Mouse (Mus musculus) forebrain, embryonic 15.5 days (tissue): ENCODE measurements around the gene Hes1. TPM values are rescaled to one million over a fixed set of nuclear protein-coding genes. Genes with fewer than 3 reads are reported as not detected.
A peak's percentile ranks its signal among the peaks of the same experiment; 100 is the strongest.

Source experiments
- ATAC-seq: fragments of 200-750 bp; cut with Nextera tagmentation; replicated peaks from 2 replicates; pipeline ENCODE4 v1.8.0; 2017; ENCODE audit warnings: mild to moderate bottlenecking, moderate TSS enrichment, moderate library complexity
- H3K27ac ChIP-seq: fragments of 300-500 bp; sonication (generic); replicated peaks from 2 replicates; pipeline ENCODE4 v1.5.1; 2015; ENCODE audit warnings: mild to moderate bottlenecking, inconsistent platforms
- H3K27me3 ChIP-seq: fragments of 300-500 bp; sonication (generic); 2 replicates; pipeline ENCODE4 v1.6.1; 2015; ENCODE audit warnings: inconsistent platforms
- H3K36me3 ChIP-seq: fragments of 300-500 bp; sonication (generic); 2 replicates; pipeline ENCODE4 v1.6.1; 2015; ENCODE audit warnings: mild to moderate bottlenecking, inconsistent platforms
- H3K4me1 ChIP-seq: fragments of 300-500 bp; sonication (generic); 2 replicates; pipeline ENCODE4 v1.6.1; 2015; ENCODE audit warnings: inconsistent platforms
- H3K4me2 ChIP-seq: fragments of 300-500 bp; sonication (generic); replicated peaks from 2 replicates; pipeline ENCODE4 v1.6.1; 2015; ENCODE audit warnings: mild to moderate bottlenecking, inconsistent platforms
- H3K4me3 ChIP-seq: fragments of 300-500 bp; sonication (generic); 2 replicates; pipeline ENCODE4 v1.5.1; 2015; ENCODE audit warnings: mild to moderate bottlenecking, inconsistent platforms
- H3K9ac ChIP-seq: fragments of 300-500 bp; sonication (generic); replicated peaks from 2 replicates; pipeline ENCODE4 v1.6.1; 2015; ENCODE audit warnings: mild to moderate bottlenecking, inconsistent platforms
- H3K9me3 ChIP-seq: fragments of 300-500 bp; sonication (generic); 2 replicates; pipeline ENCODE4 v1.6.1; 2016; ENCODE audit warnings: inconsistent platforms
- WGBS: fragments of 180-500 bp; shearing (Covaris S2); methylation state at CpG from one replicate; pipeline ENCODE4 v1.1.7; 2015; ENCODE audit warnings: mixed read lengths; 5-methylcytosine and 5-hydroxymethylcytosine counted together
- polyA plus RNA-seq: library from polyadenylated mRNA; unstranded; fragments of >200 nt; fragmentation: Nextera tagmentation; extraction: Ambion mirVana; gene quantifications from 2 replicates; pipeline ENCODE4 v1.2.1, GENCODE M21; 2015

Gene Hes1
- polyA plus RNA-seq, 1 experiment from 2014 or later = 16.4 TPM

DNA sequence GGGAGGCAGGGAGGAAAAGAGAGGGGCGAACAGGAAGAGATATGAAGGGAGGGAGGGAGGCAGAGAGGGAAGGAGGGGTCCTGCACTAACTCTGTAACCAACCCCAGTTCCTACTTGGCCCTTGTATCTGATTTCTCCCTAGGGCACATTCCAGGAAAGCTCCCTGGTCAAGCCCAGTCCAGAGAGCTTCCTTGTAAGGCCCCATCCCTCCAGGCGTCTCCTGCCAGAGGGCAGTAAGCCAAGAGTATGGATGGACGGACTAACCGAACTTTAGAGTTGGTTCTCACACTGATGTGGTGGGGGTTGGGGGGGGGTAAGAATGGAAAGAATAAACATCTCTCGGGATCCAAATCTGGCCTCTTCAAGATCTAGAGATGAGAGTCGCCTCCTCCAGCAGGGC is 29.7 kb upstream of the Hes1 start:
- H3K4me2 ChIP-seq = no peak overlapping the region
- 55% methylated on average over 6 of the region's 6 CpGs for WGBS
- H3K27ac ChIP-seq = no peak overlapping the region
- H3K4me3 ChIP-seq = no peak overlapping the region
- peaks cover 2% of the 10 kb centered on the region for H3K27me3 ChIP-seq
- H3K9me3 ChIP-seq = no peaks in the 10 kb centered on the region
- no peak overlapping the region for H3K9ac ChIP-seq
- no peak for ATAC-seq
- H3K4me1 ChIP-seq = peaks cover 6% of the 10 kb centered on the region; the same call in 1 of the 2 replicates
- H3K36me3 ChIP-seq = no peaks in the 10 kb centered on the region

- H3K4me1 ChIP-seq = peaks cover 6% of the 10 kb centered on the region; the same call in 1 of the 2 replicates
- 82% methylated on average over 5 of the region's 5 CpGs for WGBS
- H3K4me3 ChIP-seq = no peak overlapping the region
- H3K9me3 ChIP-seq = no peaks in the 10 kb centered on the region
- no peak for ATAC-seq
- no peak overlapping the region for H3K9ac ChIP-seq
- H3K27me3 ChIP-seq = peaks cover 2% of the 10 kb centered on the region
- H3K4me2 ChIP-seq = no peak overlapping the region
- H3K27ac ChIP-seq = no peak overlapping the region
- H3K36me3 ChIP-seq = no peaks in the 10 kb centered on the region
Observed at GRCm38 (mm10) chr16:30034979-30035440, 29.2 kb upstream of the Hes1 start.

- no peak overlapping the region for H3K4me3 ChIP-seq
- H3K9me3 ChIP-seq = no peaks in the 10 kb centered on the region
- peaks cover 6% of the 10 kb centered on the region; the same call in 1 of the 2 replicates for H3K4me1 ChIP-seq
- no peaks in the 10 kb centered on the region for H3K36me3 ChIP-seq
- 96% methylated on average over 3 of the region's 3 CpGs for WGBS
- no peak overlapping the region for H3K4me2 ChIP-seq
- no peak for ATAC-seq
- H3K27me3 ChIP-seq = peaks cover 2% of the 10 kb centered on the region; the same call in 1 of the 2 replicates
- H3K9ac ChIP-seq = no peak overlapping the region
- H3K27ac ChIP-seq = no peak overlapping the region
Observed at GRCm38 (mm10) chr16:30036104-30036503, 28.1 kb upstream of the Hes1 start.

GRCm38 (mm10) chr16:30038663-30039593 is 25.3 kb upstream of the Hes1 start:
- Histone ChIP-seq H3K27me3 (peaks cover 2% of the 10 kb centered on the region; the same call in 1 of the 2 replicates), H3K4me2 (no peak overlapping the region), H3K4me3 (no peak overlapping the region), H3K9me3 (no peaks in the 10 kb centered on the region), H3K4me1 (peaks cover 6% of the 10 kb centered on the region; the same call in 1 of the 2 replicates), H3K9ac (no peak overlapping the region), H3K27ac (no peak overlapping the region), H3K36me3 (no peaks in the 10 kb centered on the region)
- 10% methylated on average over 15 of the region's 17 CpGs for WGBS
- peak; percentile 66; the same call in 1 of the 2 replicates for ATAC-seq

GRCm38 (mm10) chr16:30039841-30040240 is 24.3 kb upstream of the Hes1 start:
- Histone ChIP-seq H3K27ac (no peak overlapping the region), H3K4me2 (no peak overlapping the region), H3K4me3 (no peak overlapping the region), H3K27me3 (peaks cover 2% of the 10 kb centered on the region; the same call in 1 of the 2 replicates), H3K4me1 (peaks cover 6% of the 10 kb centered on the region; the same call in 1 of the 2 replicates), H3K36me3 (no peaks in the 10 kb centered on the region), H3K9ac (no peak overlapping the region), H3K9me3 (no peaks in the 10 kb centered on the region)
- 77% methylated on average over 2 of the region's 2 CpGs for WGBS
- no peak for ATAC-seq

DNA sequence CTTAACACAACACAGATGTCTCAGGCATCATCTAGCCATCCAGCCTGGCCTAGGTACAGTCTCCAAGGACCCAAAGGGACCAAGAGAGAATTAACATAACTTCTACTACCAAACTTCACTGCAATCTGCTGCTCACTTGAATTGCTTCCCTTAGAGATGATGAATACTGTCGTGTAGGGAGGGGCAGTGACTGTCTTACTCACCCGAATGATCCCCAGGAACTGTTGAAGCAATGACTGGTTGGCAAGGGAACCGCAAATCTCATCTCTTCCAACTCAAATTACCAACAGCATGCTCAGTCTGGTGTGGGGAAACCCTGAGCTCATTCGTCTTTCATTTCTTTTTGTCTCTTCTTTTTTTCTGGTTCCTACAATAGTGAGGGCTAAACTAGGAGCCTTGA is 21.3 kb upstream of the Hes1 start:
- H3K4me3 ChIP-seq = no peak overlapping the region
- no peaks in the 10 kb centered on the region for H3K36me3 ChIP-seq
- no peaks in the 10 kb centered on the region for H3K9me3 ChIP-seq
- no peak for ATAC-seq
- H3K4me1 ChIP-seq = peaks cover 6% of the 10 kb centered on the region; the same call in 1 of the 2 replicates
- no peak overlapping the region for H3K9ac ChIP-seq
- WGBS = 65% methylated on average over 4 of the region's 4 CpGs
- no peaks in the 10 kb centered on the region for H3K27me3 ChIP-seq
- H3K4me2 ChIP-seq = no peak overlapping the region
- no peak overlapping the region for H3K27ac ChIP-seq

DNA sequence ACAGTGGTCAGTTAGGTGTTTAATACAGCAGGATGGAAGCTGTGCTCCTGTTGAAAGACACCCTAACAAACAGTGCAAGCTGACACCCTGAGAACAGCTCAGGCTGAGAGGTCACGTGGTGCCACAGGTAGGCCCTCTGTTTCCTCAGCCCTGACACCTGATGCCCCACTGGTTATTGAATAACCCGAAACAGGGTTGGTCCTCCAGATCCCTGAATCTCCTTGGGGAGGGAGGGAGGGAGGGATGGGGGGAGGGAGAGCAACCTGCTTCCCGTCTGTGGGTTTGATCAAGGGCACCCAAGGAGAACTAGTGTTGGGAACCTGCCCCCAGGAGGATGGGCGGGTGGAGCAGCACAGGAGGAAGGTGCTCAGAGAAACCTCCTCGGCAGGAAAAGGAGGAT is 18.6 kb upstream of the Hes1 start:
- Histone ChIP-seq H3K4me2 (no peak overlapping the region), H3K4me1 (no peaks in the 10 kb centered on the region), H3K4me3 (no peak overlapping the region), H3K9ac (no peak overlapping the region), H3K27ac (no peak overlapping the region), H3K9me3 (no peaks in the 10 kb centered on the region), H3K27me3 (no peaks in the 10 kb centered on the region), H3K36me3 (no peaks in the 10 kb centered on the region)
- no peak for ATAC-seq
- WGBS = 59% methylated on average over 5 of the region's 5 CpGs

DNA sequence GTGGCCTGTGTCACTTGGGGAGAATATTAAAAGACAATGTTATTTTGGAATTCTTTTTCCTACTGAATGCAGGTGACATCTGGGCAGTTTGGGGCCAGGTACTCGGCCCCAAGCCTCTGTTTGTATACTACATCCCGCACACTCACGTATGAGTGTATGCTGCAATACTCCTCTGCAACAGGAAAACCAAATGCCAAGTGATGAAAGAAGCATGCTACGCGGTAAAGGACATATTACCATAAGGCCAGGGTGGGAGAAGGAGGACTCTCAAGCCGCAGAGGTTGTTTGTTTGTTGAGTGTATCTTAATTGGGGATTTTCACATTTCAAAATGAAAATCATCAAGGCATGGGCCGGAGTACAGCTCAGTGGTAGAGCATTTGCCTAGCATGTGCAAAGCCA is 17.2 kb upstream of the Hes1 start:
- Histone ChIP-seq H3K9ac (no peak overlapping the region), H3K4me3 (no peak overlapping the region), H3K27ac (no peak overlapping the region), H3K4me2 (no peak overlapping the region), H3K9me3 (no peaks in the 10 kb centered on the region), H3K27me3 (no peaks in the 10 kb centered on the region), H3K4me1 (no peaks in the 10 kb centered on the region), H3K36me3 (no peaks in the 10 kb centered on the region)
- 82% methylated on average over 7 of the region's 7 CpGs for WGBS
- no peak for ATAC-seq

- 50% methylated on average over 11 of the region's 11 CpGs for WGBS
- H3K4me2 ChIP-seq = no peak overlapping the region
- no peak overlapping the region for H3K9ac ChIP-seq
- H3K27ac ChIP-seq = no peak overlapping the region
- H3K27me3 ChIP-seq = no peaks in the 10 kb centered on the region
- ATAC-seq = no peak
- no peak overlapping the region for H3K4me3 ChIP-seq
- no peaks in the 10 kb centered on the region for H3K4me1 ChIP-seq
- no peaks in the 10 kb centered on the region for H3K9me3 ChIP-seq
- H3K36me3 ChIP-seq = no peaks in the 10 kb centered on the region
Observed at GRCm38 (mm10) chr16:30047421-30047831, 16.8 kb upstream of the Hes1 start.

DNA sequence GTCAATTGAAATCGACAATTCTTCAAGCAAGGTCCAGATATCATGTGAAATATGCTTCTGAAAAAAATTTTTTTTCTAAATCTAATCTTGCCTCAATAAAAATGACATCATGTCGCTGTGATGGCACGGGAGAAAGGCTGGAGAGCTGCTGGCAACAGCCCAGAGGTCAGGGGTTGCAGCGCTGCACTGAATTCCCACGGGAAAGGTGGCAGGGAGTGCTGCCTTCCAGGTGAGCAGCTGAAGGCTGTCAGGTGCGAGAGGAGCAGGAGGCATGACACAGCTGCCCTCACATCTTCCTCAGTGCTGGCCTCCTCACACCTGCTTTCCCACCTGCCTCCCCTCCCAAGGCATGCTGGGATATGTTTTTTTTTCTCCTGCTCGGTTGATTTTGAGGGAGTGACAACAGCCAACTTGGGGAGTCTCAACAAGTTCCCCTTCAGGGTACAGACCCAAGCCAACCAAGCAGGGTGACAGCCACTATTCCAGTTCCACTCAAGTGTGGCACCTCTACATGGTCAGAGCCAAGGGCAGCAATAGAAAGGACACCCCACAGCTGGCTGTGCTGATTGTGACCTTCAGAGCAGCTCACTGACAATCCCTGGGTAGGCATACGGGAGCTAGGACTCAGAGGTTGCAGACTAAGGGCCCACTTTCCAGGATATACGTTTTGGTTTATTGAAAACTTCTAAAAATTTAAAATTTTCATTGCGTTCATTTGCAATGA is 13.3 kb upstream of the Hes1 start:
- no peak for ATAC-seq
- H3K9me3 ChIP-seq = no peaks in the 10 kb centered on the region

DNA sequence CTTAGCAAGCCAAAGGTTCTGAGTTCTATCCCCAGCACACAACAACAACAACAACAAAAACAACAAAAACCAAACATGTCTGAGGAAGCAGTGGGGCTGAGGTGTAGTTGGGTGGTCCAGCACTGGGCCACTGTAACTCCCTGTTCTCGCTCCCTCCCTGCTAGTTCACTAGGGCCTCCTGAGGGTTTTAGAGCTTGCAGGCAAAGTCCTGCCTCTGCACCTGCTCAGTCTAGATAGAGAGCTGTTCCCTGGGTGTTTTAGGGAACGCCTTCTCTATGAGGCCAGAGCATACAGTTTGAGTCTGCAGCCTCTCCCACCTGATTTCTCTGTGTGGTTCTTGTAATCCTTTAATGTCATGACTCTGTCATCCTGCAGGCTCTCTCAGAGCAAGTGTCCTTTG is 11.9 kb upstream of the Hes1 start:
- Histone ChIP-seq H3K27me3 (no peaks in the 10 kb centered on the region), H3K9me3 (no peaks in the 10 kb centered on the region)
- 62% methylated on average over 2 of the region's 2 CpGs for whole genome bisulfite sequencing

More for the DNA sequence above, 13.3 kb upstream of the Hes1 start:
- Histone ChIP-seq H3K4me3 (no peak overlapping the region), H3K4me2 (no peak overlapping the region), H3K4me1 (no peaks in the 10 kb centered on the region), H3K27me3 (no peaks in the 10 kb centered on the region), H3K9ac (no peak overlapping the region), H3K27ac (no peak overlapping the region), H3K36me3 (no peaks in the 10 kb centered on the region)
- 74% methylated on average over 10 of the region's 10 CpGs for WGBS

More for the DNA sequence above, 11.9 kb upstream of the Hes1 start:
- Histone ChIP-seq H3K27ac (no peak overlapping the region), H3K9ac (no peak overlapping the region), H3K4me1 (peaks cover 4% of the 10 kb centered on the region; the same call in 1 of the 2 replicates), H3K4me2 (no peak overlapping the region), H3K4me3 (no peak overlapping the region), H3K36me3 (no peaks in the 10 kb centered on the region)
- no peak for ATAC-seq
